Mouse (Mus musculus) cerebellum, adult 2 months (tissue): ENCODE data around the gene Serpind1. TPM values are rescaled to one million over a fixed set of nuclear protein-coding genes. Genes with fewer than 3 reads are reported as not detected.

Experiments
- DNase-seq, 2 experiments: peaks; one replicate each; pipeline ENCODE4 v3.0.0; 2021
- H3K27ac ChIP-seq: fragments of 200-500 bp; 2 replicates; pipeline ENCODE4 v1.5.1; 2012; ENCODE audit warnings: low read length, control low read depth, inconsistent platforms; ENCODE audit not compliant: insufficient read depth
- H3K27me3 ChIP-seq: fragments of 200-500 bp; 2 replicates; pipeline ENCODE4 v1.6.1; 2012; ENCODE audit warnings: inconsistent platforms, mild to moderate bottlenecking, low read length, moderate library complexity; ENCODE audit not compliant: control insufficient read depth, insufficient read depth
- H3K4me1 ChIP-seq: fragments of 200-500 bp; 2 replicates; pipeline ENCODE4 v1.6.1; 2011; ENCODE audit warnings: low read length; ENCODE audit not compliant: control insufficient read depth, insufficient read depth
- H3K4me3 ChIP-seq: fragments of 200-500 bp; replicated peaks from 2 replicates; pipeline ENCODE3; 2011; ENCODE audit warnings: mild to moderate bottlenecking, low read depth, low read length, control low read depth; ENCODE audit not compliant: insufficient read depth
- CTCF ChIP-seq: fragments of 200-500 bp; IDR thresholded peaks from 2 replicates; pipeline ENCODE4 v1.5.1; 2011; ENCODE audit warnings: low read depth, mild to moderate bottlenecking, control low read depth, low read length, moderate library complexity, borderline replicate concordance; ENCODE audit not compliant: insufficient read depth
- POLR2A ChIP-seq: fragments of 200-500 bp; IDR thresholded peaks from 2 replicates; pipeline ENCODE4 v1.6.1; 2011; ENCODE audit warnings: low read length, control low read depth, borderline replicate concordance; ENCODE audit not compliant: insufficient read depth
- WGBS: fragments of 180-500 bp; shearing (Covaris S2); methylation state at CpG from one replicate; pipeline ENCODE4 v1.1.7; 2018; 5-methylcytosine and 5-hydroxymethylcytosine counted together
- polyA plus RNA-seq: library from polyadenylated mRNA; depleted of rRNA; stranded (reverse); fragments of >200 nt; gene quantifications from 2 replicates; pipeline ENCODE4 v1.2.3, GENCODE M21; 2012

Serpind1 gene
- polyA plus RNA-seq, 1 experiment = 6.0 TPM

- TF ChIP-seq POLR2A (no peak), CTCF (no peak)
- no peaks in the 10 kb centered on the region for H3K27me3 ChIP-seq
- DNase-seq = no peak
- H3K4me3 ChIP-seq = no peak overlapping the region
- H3K4me1 ChIP-seq = no peaks in the 10 kb centered on the region
- no peak overlapping the region for H3K27ac ChIP-seq
Measured at GRCm38 (mm10) chr16:17334574-17334973, 3.4 kb downstream of the Serpind1 start.

- no peaks in the 10 kb centered on the region for H3K4me1 ChIP-seq
- TF ChIP-seq CTCF (no peak), POLR2A (no peak)
- H3K27ac ChIP-seq = no peak overlapping the region
- no peak for DNase-seq
- WGBS = 86% methylated on average over 1 of the region's 1 CpGs
- no peak overlapping the region for H3K4me3 ChIP-seq
- no peaks in the 10 kb centered on the region for H3K27me3 ChIP-seq
Measured at GRCm38 (mm10) chr16:17336089-17336488, 4.9 kb downstream of the Serpind1 start.

- WGBS = 81% methylated on average over 7 of the region's 7 CpGs
- no peaks in the 10 kb centered on the region for H3K4me1 ChIP-seq
- TF ChIP-seq CTCF (no peak), POLR2A (no peak)
- H3K4me3 ChIP-seq = no peak overlapping the region
- H3K27me3 ChIP-seq = no peaks in the 10 kb centered on the region
- H3K27ac ChIP-seq = no peak overlapping the region
- DNase-seq = no peak
Measured at GRCm38 (mm10) chr16:17339701-17340100, 8.5 kb downstream of the Serpind1 start.

GRCm38 (mm10) chr16:17340705-17341104 is 9.5 kb downstream of the Serpind1 start:
- H3K27ac ChIP-seq = no peak overlapping the region
- H3K27me3 ChIP-seq = no peaks in the 10 kb centered on the region
- TF ChIP-seq CTCF (no peak), POLR2A (no peak)
- no peak overlapping the region for H3K4me3 ChIP-seq
- WGBS = 83% methylated on average over 2 of the region's 2 CpGs
- DNase-seq = no peak
- no peaks in the 10 kb centered on the region for H3K4me1 ChIP-seq

GRCm38 (mm10) chr16:17341847-17342246 is 10.7 kb downstream of the Serpind1 start:
- H3K27ac ChIP-seq = no peak overlapping the region
- TF ChIP-seq POLR2A (no peak), CTCF (no peak)
- DNase-seq = no peak
- no peaks in the 10 kb centered on the region for H3K4me1 ChIP-seq
- 96% methylated on average over 4 of the region's 4 CpGs for WGBS
- H3K4me3 ChIP-seq = no peak overlapping the region
- H3K27me3 ChIP-seq = no peaks in the 10 kb centered on the region

- TF ChIP-seq CTCF = no peak
- Histone ChIP-seq H3K4me3 (no peak overlapping the region), H3K27me3 (no peaks in the 10 kb centered on the region), H3K27ac (no peak overlapping the region), H3K4me1 (no peaks in the 10 kb centered on the region)
- DNase-seq = no peak
- whole genome bisulfite sequencing = 90% methylated on average over 8 of the region's 8 CpGs
Measured at GRCm38 (mm10) chr16:17345141-17345812, 14.1 kb downstream of the Serpind1 start.

GRCm38 (mm10) chr16:17345813-17346155 is 14.6 kb downstream of the Serpind1 start:
- H3K4me1 ChIP-seq = no peaks in the 10 kb centered on the region
- no peak overlapping the region for H3K27ac ChIP-seq
- no peaks in the 10 kb centered on the region for H3K27me3 ChIP-seq
- no peak overlapping the region for H3K4me3 ChIP-seq
- WGBS = 89% methylated on average over 2 of the region's 2 CpGs
- no peak for DNase-seq
- TF ChIP-seq CTCF (no peak), POLR2A (no peak)

- Histone ChIP-seq H3K4me1 (no peaks in the 10 kb centered on the region), H3K27me3 (no peaks in the 10 kb centered on the region), H3K4me3 (no peak overlapping the region), H3K27ac (no peak overlapping the region)
- TF ChIP-seq CTCF (no peak), POLR2A (no peak)
- no peak for DNase-seq
- 91% methylated on average over 1 of the region's 1 CpGs for WGBS
Measured at GRCm38 (mm10) chr16:17346766-17347165, 15.6 kb downstream of the Serpind1 start.
